Mouse (Mus musculus) limb, embryonic 11.5 days (tissue): ENCODE data around the gene Rnf146. TPM values are rescaled to one million over a fixed set of nuclear protein-coding genes. Genes with fewer than 3 reads are reported as not detected.
"Not testable (repeated sequence)": the region's sequence is repeated elsewhere in the genome, so short reads cannot be mapped to it uniquely, and the experiment has no call there.

Source experiments
- ATAC-seq: fragments of 200-750 bp; cut with Nextera tagmentation; 2 replicates; pipeline ENCODE4 v1.8.0; 2017; ENCODE audit warnings: low read depth; ENCODE audit not compliant: insufficient number of reproducible peaks, low FRiP score, low TSS enrichment
- DNase-seq: peaks from one replicate; pipeline ENCODE4 v3.0.0-alpha.2; 2015; ENCODE audit warnings: low spot score
- H3K27ac ChIP-seq: fragments of 300-500 bp; sonication (generic); replicated peaks from 2 replicates; pipeline ENCODE4 v1.5.1; 2014; ENCODE audit warnings: low read depth, mild to moderate bottlenecking, low read length
- H3K27me3 ChIP-seq: fragments of 300-500 bp; sonication (generic); 2 replicates; pipeline ENCODE4 v1.6.1; 2014; ENCODE audit warnings: mild to moderate bottlenecking, low read length, mixed read lengths; ENCODE audit not compliant: control insufficient read depth, insufficient read depth
- H3K36me3 ChIP-seq: fragments of 300-500 bp; sonication (generic); 2 replicates; pipeline ENCODE4 v1.6.1; 2014; ENCODE audit warnings: mild to moderate bottlenecking, low read length, moderate library complexity, mixed read lengths; ENCODE audit not compliant: control insufficient read depth, insufficient read depth
- H3K4me1 ChIP-seq: fragments of 300-500 bp; sonication (generic); 2 replicates; pipeline ENCODE4 v1.6.1; 2014; ENCODE audit warnings: low read length, mixed read lengths; ENCODE audit not compliant: control insufficient read depth, insufficient read depth
- H3K4me2 ChIP-seq: fragments of 300-500 bp; sonication (generic); 2 replicates; pipeline ENCODE4 v1.6.1; 2014; ENCODE audit warnings: low read depth, mild to moderate bottlenecking, moderate library complexity; ENCODE audit not compliant: severe bottlenecking
- H3K4me3 ChIP-seq: fragments of 300-500 bp; sonication (generic); 2 replicates; pipeline ENCODE4 v1.5.1; 2014; ENCODE audit warnings: low read depth, low read length
- H3K9ac ChIP-seq: fragments of 300-500 bp; sonication (generic); 2 replicates; pipeline ENCODE4 v1.6.1; 2014; ENCODE audit warnings: mild to moderate bottlenecking, low read length
- H3K9me3 ChIP-seq: fragments of 300-500 bp; sonication (generic); 2 replicates; pipeline ENCODE4 v1.6.1; 2016; ENCODE audit warnings: low read length; ENCODE audit not compliant: control insufficient read depth
- WGBS: fragments of 180-500 bp; shearing (Covaris S2); extraction: QIAGEN DNeasy Blood & Tissue Kit; methylation state at CpG from one replicate; pipeline ENCODE4 v1.1.7; 2014; 5-methylcytosine and 5-hydroxymethylcytosine counted together
- polyA plus RNA-seq: library from polyadenylated mRNA; unstranded; fragments of >200 nt; fragmentation: Nextera tagmentation; extraction: Ambion mirVana; gene quantifications from 2 replicates; pipeline ENCODE4 v1.2.1, GENCODE M21; 2014

The Rnf146 gene
- 53.2 and 57.2 TPM in 2 replicates for polyA plus RNA-seq

- no peak; the same call in 1 of the 2 replicates for ATAC-seq
- WGBS = 9% methylated on average over 15 of the region's 15 CpGs
These were observed at the start of gene Rnf146 for GRCm38 (mm10) chr10:29362197-29362900. TSS of gene Rnf146 (minus strand) at chr10:29362442.

DNA sequence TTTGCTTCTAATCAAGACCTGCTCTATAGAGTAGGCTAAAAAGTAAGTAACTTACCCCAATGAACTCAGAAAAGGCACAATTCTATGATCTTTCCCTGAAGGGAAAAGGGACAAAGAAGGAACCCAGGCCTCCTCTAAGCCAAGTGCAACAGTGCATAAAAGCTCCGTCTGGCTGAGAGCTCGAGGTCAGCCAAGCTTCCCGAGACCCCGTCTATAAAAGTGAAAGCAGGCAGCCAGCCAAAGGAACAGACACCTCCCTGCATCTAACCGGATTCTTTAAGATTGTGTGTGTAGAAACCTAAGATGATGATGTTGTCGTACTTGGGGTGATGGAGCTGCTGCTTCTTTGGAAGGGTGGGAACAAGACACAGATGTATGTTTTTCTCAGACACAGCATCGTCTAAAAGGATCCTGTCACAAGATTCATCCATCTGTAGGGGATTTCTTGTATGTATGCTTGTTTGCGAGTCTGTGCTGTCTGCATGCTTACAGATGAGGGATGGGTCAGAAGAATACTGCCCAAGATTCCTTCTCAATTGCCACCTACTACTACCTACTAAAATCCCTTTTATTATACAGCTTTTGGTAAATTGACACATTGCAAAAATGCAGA lies 40.5 kb upstream of the Rnf146 start:
- Histone ChIP-seq H3K4me2 (no peak overlapping the region), H3K4me1 (no peaks in the 10 kb centered on the region), H3K4me3 (no peak overlapping the region), H3K27me3 (no peaks in the 10 kb centered on the region), H3K27ac (no peak overlapping the region), H3K9me3 (no peaks in the 10 kb centered on the region), H3K9ac (no peak overlapping the region), H3K36me3 (no peaks in the 10 kb centered on the region)
- ATAC-seq (no peak), DNase-seq (no peak)
- 70% methylated on average over 8 of the region's 8 CpGs for WGBS

More at GRCm38 (mm10) chr10:29362197-29362900, at the start of gene Rnf146:
- no peaks in the 10 kb centered on the region for H3K9me3 ChIP-seq
- H3K4me1 ChIP-seq = peaks cover 6% of the 10 kb centered on the region; the same call in 1 of the 2 replicates
- no peak for DNase-seq
- H3K27ac ChIP-seq = peak within 1 kb of the TSS; percentile 91
- peak within 1 kb of the TSS; percentile 59 for H3K4me2 ChIP-seq
- peak within 1 kb of the TSS; percentile 80 for H3K4me3 ChIP-seq
- no peaks in the 10 kb centered on the region for H3K27me3 ChIP-seq
- H3K36me3 ChIP-seq = no peaks in the 10 kb centered on the region
- H3K9ac ChIP-seq = peak within 1 kb of the TSS; percentile 97

DNA sequence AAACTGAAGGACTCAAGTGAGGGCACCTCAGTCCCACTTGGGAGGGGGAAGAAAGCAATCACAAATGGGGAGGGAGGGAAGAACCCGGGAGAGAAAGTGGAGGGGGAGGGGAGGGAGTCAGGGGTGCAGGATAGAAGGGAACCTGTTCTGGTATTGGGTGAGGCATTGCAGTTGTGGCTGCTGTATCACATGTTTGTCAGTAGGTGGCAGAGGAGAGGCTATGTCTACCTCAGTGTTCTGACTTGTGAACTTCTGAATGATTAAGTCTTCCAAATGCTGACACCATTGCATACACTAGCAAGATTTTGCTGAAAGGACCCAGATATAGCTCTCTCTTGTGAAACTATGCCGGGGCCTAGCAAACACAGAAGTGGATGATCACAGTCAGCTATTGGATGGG lies 32.6 kb upstream of the Rnf146 start:
- not testable (repeated sequence) for H3K4me2 ChIP-seq, H3K27ac ChIP-seq, ATAC-seq

GRCm38 (mm10) chr10:29381558-29381957 lies 19.3 kb upstream of the Rnf146 start:
- no peak overlapping the region for H3K4me3 ChIP-seq
- 91% methylated on average over 2 of the region's 2 CpGs for WGBS

More for the DNA sequence above, 32.6 kb upstream of the Rnf146 start:
- 78% methylated on average over 2 of the region's 2 CpGs for WGBS
- not testable (repeated sequence) for H3K27me3 ChIP-seq, H3K4me3 ChIP-seq, DNase-seq, H3K9me3 ChIP-seq, H3K9ac ChIP-seq, H3K4me1 ChIP-seq, H3K36me3 ChIP-seq

DNA sequence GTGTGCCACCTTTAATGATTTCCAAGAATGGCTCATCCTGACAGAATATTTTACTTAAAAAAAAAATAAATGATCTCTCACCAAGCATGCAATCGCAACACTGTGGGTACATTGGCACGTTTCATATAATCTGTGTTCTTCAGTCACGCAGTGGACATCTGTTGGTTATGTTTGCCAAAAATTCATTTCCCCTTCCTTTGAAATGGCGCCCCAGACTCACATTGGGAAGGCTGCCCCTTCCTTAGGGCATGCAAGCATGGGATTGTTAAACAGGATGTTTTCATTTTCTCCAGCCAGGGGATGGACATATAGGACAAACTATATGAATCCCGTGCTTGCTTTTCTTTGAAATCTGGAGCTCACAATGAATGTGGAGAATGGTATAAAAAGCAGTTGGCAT lies 11.8 kb upstream of the Rnf146 start:
- Histone ChIP-seq H3K4me3 (no peak overlapping the region), H3K4me1 (0 out of 2 replicates have a peak, but pooled peaks cover 2% of the 10 kb centered on the region), H3K9me3 (no peaks in the 10 kb centered on the region), H3K4me2 (no peak overlapping the region), H3K9ac (no peak overlapping the region), H3K27ac (no peak overlapping the region), H3K27me3 (no peaks in the 10 kb centered on the region), H3K36me3 (no peaks in the 10 kb centered on the region)
- DNase-seq = no peak
- no peak for ATAC-seq
- 86% methylated on average over 5 of the region's 5 CpGs for WGBS

More at GRCm38 (mm10) chr10:29381558-29381957, 19.3 kb upstream of the Rnf146 start:
- H3K9me3 ChIP-seq = no peaks in the 10 kb centered on the region
- H3K4me1 ChIP-seq = 0 out of 2 replicates have a peak, but pooled peaks cover 2% of the 10 kb centered on the region
- no peaks in the 10 kb centered on the region for H3K36me3 ChIP-seq
- H3K27ac ChIP-seq = no peak overlapping the region
- no peak overlapping the region for H3K9ac ChIP-seq
- H3K4me2 ChIP-seq = no peak overlapping the region
- no peaks in the 10 kb centered on the region for H3K27me3 ChIP-seq
- ATAC-seq (no peak), DNase-seq (no peak)

- peak; percentile 88 for DNase-seq
- peaks cover 6% of the 10 kb centered on the region; the same call in 1 of the 2 replicates for H3K4me1 ChIP-seq
- H3K27me3 ChIP-seq = no peaks in the 10 kb centered on the region
- peak overlapping the region; percentile 59 for H3K4me2 ChIP-seq
- 0% methylated on average over 51 of the region's 100 CpGs for WGBS
- ATAC-seq = peak; percentile 97
- peak overlapping the region; percentile 91 for H3K27ac ChIP-seq
- H3K36me3 ChIP-seq = no peaks in the 10 kb centered on the region
- no peaks in the 10 kb centered on the region for H3K9me3 ChIP-seq
- peak overlapping the region; percentile 80 for H3K4me3 ChIP-seq
- H3K9ac ChIP-seq = peak overlapping the region; percentile 97
These were observed 612 bp downstream of the Rnf146 start for GRCm38 (mm10) chr10:29361464-29362196.

DNA sequence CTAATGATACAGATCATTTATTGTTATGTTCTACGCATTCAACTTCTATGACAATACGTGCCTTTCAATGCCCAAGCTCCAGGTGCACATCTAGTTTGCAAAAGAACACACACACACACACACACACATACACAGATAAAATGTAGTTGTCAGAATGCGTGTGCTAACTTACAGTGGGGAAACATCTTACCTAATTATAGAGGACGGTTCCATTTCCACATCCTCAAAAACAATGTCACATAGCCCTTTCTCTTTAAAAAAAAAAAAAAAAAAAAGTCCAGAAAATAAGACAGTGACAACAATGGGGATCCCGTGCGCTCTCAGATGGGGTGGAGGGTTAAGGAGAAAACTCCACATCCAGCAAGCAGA lies 1.2 kb downstream of the Rnf146 start:
- ATAC-seq (no peak), DNase-seq (no peak)
- Histone ChIP-seq H3K27ac (peak overlapping the region; percentile 91), H3K4me2 (peak overlapping the region; percentile 39), H3K27me3 (no peaks in the 10 kb centered on the region), H3K36me3 (no peaks in the 10 kb centered on the region), H3K4me1 (peaks cover 6% of the 10 kb centered on the region; the same call in 1 of the 2 replicates), H3K9ac (peak overlapping the region; percentile 97), H3K4me3 (peak overlapping the region; percentile 80), H3K9me3 (no peaks in the 10 kb centered on the region)
- 5% methylated on average over 6 of the region's 6 CpGs for WGBS

- no peak overlapping the region for H3K9ac ChIP-seq
These were observed 8.1 kb downstream of the Rnf146 start for GRCm38 (mm10) chr10:29354183-29354582.

More at GRCm38 (mm10) chr10:29354183-29354582, 8.1 kb downstream of the Rnf146 start:
- Histone ChIP-seq H3K36me3 (no peaks in the 10 kb centered on the region), H3K9me3 (no peaks in the 10 kb centered on the region), H3K27ac (no peak overlapping the region), H3K4me3 (no peak overlapping the region), H3K27me3 (no peaks in the 10 kb centered on the region), H3K4me2 (no peak overlapping the region), H3K4me1 (no peaks in the 10 kb centered on the region)
- no peak for DNase-seq
- WGBS = 91% methylated on average over 7 of the region's 7 CpGs
- no peak for ATAC-seq
